Mouse (Mus musculus): ENCODE data around the gene Igfals.
A peak's percentile ranks its signal among the peaks of the same experiment; 100 is the strongest.

DNA sequence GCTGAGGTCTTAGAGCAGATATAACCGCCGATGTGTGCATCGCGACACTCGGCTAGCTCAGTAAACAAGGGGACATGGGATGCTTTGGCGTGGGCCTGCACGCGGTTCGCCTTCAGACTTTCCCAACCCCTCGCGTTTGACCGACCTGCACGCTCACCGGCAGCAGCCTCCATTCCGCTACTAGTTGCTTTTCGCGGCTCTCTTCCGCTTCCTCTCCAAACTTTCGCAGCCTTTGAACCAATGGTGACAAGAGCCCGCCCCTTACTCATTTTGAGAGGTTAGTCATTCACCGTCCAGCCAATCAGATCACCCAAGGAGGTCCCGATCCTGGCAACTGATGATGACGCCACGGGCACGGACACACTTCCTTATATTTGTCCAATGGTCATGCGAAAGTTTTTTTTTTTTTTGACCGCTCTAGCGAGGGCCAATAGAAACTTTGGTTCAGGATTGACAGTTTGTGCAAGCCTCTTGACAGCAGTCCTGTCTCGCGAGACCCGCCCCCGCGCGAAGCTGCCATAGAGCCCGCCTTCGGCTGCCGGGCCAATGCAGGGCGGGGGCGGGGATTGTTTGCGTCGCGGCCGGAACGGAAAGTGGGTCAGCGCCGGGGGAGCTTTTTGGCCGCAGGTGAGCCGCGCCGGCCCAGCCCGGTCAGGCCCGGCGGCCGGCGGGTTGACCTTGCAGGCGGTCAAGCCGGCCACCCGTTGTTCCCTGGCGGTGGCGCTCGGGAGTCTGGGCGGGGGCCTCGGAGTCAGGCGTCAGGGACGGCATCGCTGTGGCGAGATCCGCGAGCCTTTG lies 20.5 kb downstream of the Igfals start, which contains the start of the genes Nubp2 and Spsb3:
- no peak for TF ChIP-seq CTCF (IDR thresholded peaks at IDR 0.05; ENCODE audit: low read depth, low read length)
- TF ChIP-seq POLR2A (IDR thresholded peaks at IDR 0.05; ENCODE audit: insufficient read depth, low read length) = peak; percentile 65
